Mouse (Mus musculus) stomach, embryonic 14.5 days (tissue): ENCODE measurements around the gene Gm19426. TPM values are rescaled to one million over a fixed set of nuclear protein-coding genes. Genes with fewer than 3 reads are reported as not detected.
"Not testable (repeated sequence)": the region's sequence is repeated elsewhere in the genome, so short reads cannot be mapped to it uniquely, and the experiment has no call there.

Source experiments
- ATAC-seq: fragments of 200-750 bp; cut with Nextera tagmentation; 2 replicates; pipeline ENCODE4 v1.8.0; 2017; ENCODE audit warnings: low read depth, moderate TSS enrichment; ENCODE audit not compliant: insufficient number of reproducible peaks, insufficient read depth, low FRiP score
- H3K27ac ChIP-seq: fragments of 300-500 bp; sonication (generic); 2 replicates; pipeline ENCODE4 v1.5.1; 2014; ENCODE audit warnings: mild to moderate bottlenecking, low read length, moderate library complexity, mixed read lengths
- H3K27me3 ChIP-seq: fragments of 300-500 bp; sonication (generic); 2 replicates; pipeline ENCODE4 v1.6.1; 2014; ENCODE audit warnings: low read length, control low read depth, mixed read lengths; ENCODE audit not compliant: control insufficient read depth, insufficient read depth
- H3K36me3 ChIP-seq: fragments of 300-500 bp; sonication (generic); 2 replicates; pipeline ENCODE4 v1.6.1; 2014; ENCODE audit warnings: mild to moderate bottlenecking, control low read depth, low read length, moderate library complexity, mixed read lengths; ENCODE audit not compliant: control insufficient read depth, insufficient read depth
- H3K4me1 ChIP-seq: fragments of 300-500 bp; sonication (generic); 2 replicates; pipeline ENCODE4 v1.6.1; 2014; ENCODE audit warnings: low read length, control low read depth, mixed read lengths; ENCODE audit not compliant: control insufficient read depth, insufficient read depth
- H3K4me2 ChIP-seq: fragments of 300-500 bp; sonication (generic); replicated peaks from 2 replicates; pipeline ENCODE4 v1.6.1; 2014; ENCODE audit warnings: low read depth, low read length, control low read depth
- H3K4me3 ChIP-seq: fragments of 300-500 bp; sonication (generic); 2 replicates; pipeline ENCODE4 v1.5.1; 2014; ENCODE audit warnings: low read depth, low read length, control low read depth
- H3K9ac ChIP-seq: fragments of 300-500 bp; sonication (generic); replicated peaks from 2 replicates; pipeline ENCODE4 v1.6.1; 2014; ENCODE audit warnings: low read depth, mild to moderate bottlenecking, control low read depth, low read length, moderate library complexity, mixed read lengths
- H3K9me3 ChIP-seq: fragments of 300-500 bp; sonication (generic); 2 replicates; pipeline ENCODE4 v1.6.1; 2016; ENCODE audit warnings: low read depth, low read length, control low read depth; ENCODE audit not compliant: control insufficient read depth
- whole genome bisulfite sequencing: fragments of 180-500 bp; shearing (Covaris S2); extraction: QIAGEN DNeasy Blood & Tissue Kit; methylation state at CpG from one replicate; pipeline ENCODE4 v1.1.7; 2014; 5-methylcytosine and 5-hydroxymethylcytosine counted together
- polyA plus RNA-seq: library from polyadenylated mRNA; unstranded; fragments of >200 nt; fragmentation: Nextera tagmentation; extraction: Ambion mirVana; gene quantifications from 2 replicates; pipeline ENCODE4 v1.2.1, GENCODE M21; 2014

Gm19426 gene
- polyA plus RNA-seq, 1 experiment from 2014 or later: 5.9 TPM

GRCm38 (mm10) chr2:84734919-84735318 is 8.5 kb downstream of the Gm19426 start:
- no peak for ATAC-seq
- H3K36me3 ChIP-seq: no peaks in the 10 kb centered on the region
- H3K4me3 ChIP-seq: peak overlapping the region; percentile 39
- 8% methylated on average over 2 of the region's 2 CpGs for WGBS
- H3K4me2 ChIP-seq: peak overlapping the region; percentile 66
- H3K27me3 ChIP-seq: no peaks in the 10 kb centered on the region
- H3K4me1 ChIP-seq: peaks cover 42% of the 10 kb centered on the region
- H3K9ac ChIP-seq: no peak overlapping the region
- H3K9me3 ChIP-seq: no peaks in the 10 kb centered on the region
- H3K27ac ChIP-seq: no peak overlapping the region

GRCm38 (mm10) chr2:84734351-84734864 is 9.0 kb downstream of the Gm19426 start:
- Histone ChIP-seq H3K4me1 (peaks cover 37% of the 10 kb centered on the region), H3K36me3 (no peaks in the 10 kb centered on the region), H3K9ac (peak overlapping the region; percentile 38; the same call in 1 of the 2 replicates), H3K4me3 (peak overlapping the region; percentile 39), H3K9me3 (no peaks in the 10 kb centered on the region), H3K27me3 (no peaks in the 10 kb centered on the region), H3K4me2 (peak overlapping the region; percentile 66), H3K27ac (peak overlapping the region; percentile 52)
- ATAC-seq: no peak
- under 1% methylated on average over 11 of the region's 11 CpGs for WGBS

- Histone ChIP-seq H3K36me3 (no peaks in the 10 kb centered on the region), H3K27me3 (no peaks in the 10 kb centered on the region), H3K4me2 (peak within 1 kb of the TSS; percentile 66), H3K4me3 (peak within 1 kb of the TSS; percentile 39), H3K27ac (peak within 1 kb of the TSS; percentile 52), H3K9me3 (no peaks in the 10 kb centered on the region), H3K4me1 (peaks cover 32% of the 10 kb centered on the region), H3K9ac (peak within 1 kb of the TSS; percentile 38; the same call in 1 of the 2 replicates)
- peak; percentile 30; the same call in 1 of the 2 replicates for ATAC-seq
- WGBS: 4% methylated on average over 8 of the region's 8 CpGs
Measured at GRCm38 (mm10) chr2:84733579-84734300, 9.7 kb downstream of the Gm19426 start, which contains the start of gene Ypel4. Ypel4 (plus strand) TSS chr2:84734058.

- peaks cover 19% of the 10 kb centered on the region for H3K4me1 ChIP-seq
- H3K9ac ChIP-seq: no peak overlapping the region
- H3K4me3 ChIP-seq: no peak overlapping the region
- no peak overlapping the region for H3K27ac ChIP-seq
- H3K9me3 ChIP-seq: no peaks in the 10 kb centered on the region
- ATAC-seq: no peak
- no peaks in the 10 kb centered on the region for H3K27me3 ChIP-seq
- H3K4me2 ChIP-seq: no peak overlapping the region
- H3K36me3 ChIP-seq: no peaks in the 10 kb centered on the region
- 67% methylated on average over 1 of the region's 1 CpGs for WGBS
Measured at GRCm38 (mm10) chr2:84732394-84732793, 11.1 kb downstream of the Gm19426 start.

GRCm38 (mm10) chr2:84731206-84731605 is 12.2 kb downstream of the Gm19426 start:
- Histone ChIP-seq H3K27ac (no peak overlapping the region), H3K9me3 (no peaks in the 10 kb centered on the region), H3K9ac (no peak overlapping the region), H3K4me1 (peaks cover 13% of the 10 kb centered on the region), H3K4me3 (no peak overlapping the region), H3K36me3 (no peaks in the 10 kb centered on the region), H3K27me3 (no peaks in the 10 kb centered on the region), H3K4me2 (no peak overlapping the region)
- WGBS: 78% methylated on average over 3 of the region's 3 CpGs
- ATAC-seq: no peak

GRCm38 (mm10) chr2:84728191-84728590 is 15.3 kb downstream of the Gm19426 start:
- not testable (repeated sequence) for H3K4me3 ChIP-seq, H3K27me3 ChIP-seq, ATAC-seq, H3K4me2 ChIP-seq, H3K9me3 ChIP-seq, H3K27ac ChIP-seq, H3K4me1 ChIP-seq, H3K36me3 ChIP-seq, H3K9ac ChIP-seq
- 84% methylated on average over 5 of the region's 5 CpGs for WGBS

GRCm38 (mm10) chr2:84727172-84727858 is 16.1 kb downstream of the Gm19426 start, which contains the start of gene Clp1:
Clp1 (minus strand) TSS chr2:84727350.
- Histone ChIP-seq H3K4me2 (peak within 1 kb of the TSS; percentile 95), H3K9me3 (no peaks in the 10 kb centered on the region), H3K27me3 (no peaks in the 10 kb centered on the region), H3K9ac (peak within 1 kb of the TSS; percentile 48), H3K36me3 (peaks cover 10% of the 10 kb centered on the region; the same call in 1 of the 2 replicates), H3K4me3 (peak within 1 kb of the TSS; percentile 61), H3K27ac (peak within 1 kb of the TSS; percentile 44), H3K4me1 (peaks cover 9% of the 10 kb centered on the region)
- WGBS: under 1% methylated on average over 39 of the region's 39 CpGs
- ATAC-seq: peak; percentile 97

GRCm38 (mm10) chr2:84726716-84727115 is 16.7 kb downstream of the Gm19426 start:
- peaks cover 11% of the 10 kb centered on the region; the same call in 1 of the 2 replicates for H3K36me3 ChIP-seq
- H3K4me3 ChIP-seq: peak overlapping the region; percentile 61
- H3K9ac ChIP-seq: peak overlapping the region; percentile 48
- 6% methylated on average over 9 of the region's 9 CpGs for WGBS
- H3K9me3 ChIP-seq: no peaks in the 10 kb centered on the region
- peaks cover 9% of the 10 kb centered on the region for H3K4me1 ChIP-seq
- H3K27ac ChIP-seq: no peak overlapping the region; the same call in 1 of the 2 replicates
- H3K4me2 ChIP-seq: peak overlapping the region; percentile 95
- no peak for ATAC-seq
- H3K27me3 ChIP-seq: no peaks in the 10 kb centered on the region
